Mouse (Mus musculus) gastrocnemius, adult 2 months (tissue): ENCODE measurements around the gene Urgcp. TPM values are rescaled to one million over a fixed set of nuclear protein-coding genes. Genes with fewer than 3 reads are reported as not detected.

Experiments
- DNase-seq: peaks from one replicate; pipeline ENCODE4 v3.0.0; 2022
- H3K27ac ChIP-seq: fragments of 200-600 bp; 2 replicates; pipeline ENCODE4 v1.8.1; 2022; ENCODE audit warnings: mild to moderate bottlenecking
- H3K4me3 ChIP-seq: fragments of 200-600 bp; 2 replicates; pipeline ENCODE4 v1.8.1; 2022; ENCODE audit warnings: mild to moderate bottlenecking, moderate library complexity
- CTCF ChIP-seq: fragments of 200-600 bp; IDR thresholded peaks from 2 replicates; pipeline ENCODE4 v1.8.1; 2022; ENCODE audit warnings: antibody characterized with exemption, mild to moderate bottlenecking, moderate library complexity
- intact Hi-C: fragments of 180-260 bp; cut with DNase I; formaldehyde crosslinking; loops from one replicate; pipeline ENCODE4 v1.15.1; 2025
- total RNA-seq, 2 experiments: library from RNA; stranded (reverse); gene quantifications; 2 replicates each; pipeline ENCODE4 v1.2.3; 2021

Gene Urgcp
- total RNA-seq, 2 experiments from 2014 or later = 42.2 to 48.9 TPM

DNA sequence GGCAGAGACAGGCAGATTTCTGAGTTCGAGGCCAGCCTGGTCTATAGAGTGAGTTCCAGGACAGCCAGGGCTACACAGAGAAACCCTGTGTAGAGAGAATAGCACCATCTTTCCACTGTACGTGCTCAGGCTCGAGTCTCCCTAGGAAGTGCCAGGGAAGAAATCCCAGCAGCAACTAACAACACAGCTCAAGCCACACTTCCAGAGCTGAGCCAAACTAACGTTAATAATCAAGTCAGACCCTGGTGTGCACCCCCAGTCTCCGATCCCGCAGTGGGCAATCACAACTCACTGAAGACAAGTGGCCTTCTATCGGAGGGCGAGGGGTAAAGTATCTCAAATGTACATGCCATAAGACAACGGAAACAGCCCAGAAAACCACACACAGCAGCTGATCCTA is 32.6 kb downstream of the Urgcp start:
- Histone ChIP-seq H3K27ac (peak overlapping the region; percentile 28; the same call in 1 of the 2 replicates), H3K4me3 (no peak overlapping the region)
- TF ChIP-seq CTCF = no peak
- intact Hi-C loops = loop anchor here (10.0 kb wide), 1 partner anchor 155 kb away; no protein-coding TSS in a partner anchor
- DNase-seq = no peak

DNA sequence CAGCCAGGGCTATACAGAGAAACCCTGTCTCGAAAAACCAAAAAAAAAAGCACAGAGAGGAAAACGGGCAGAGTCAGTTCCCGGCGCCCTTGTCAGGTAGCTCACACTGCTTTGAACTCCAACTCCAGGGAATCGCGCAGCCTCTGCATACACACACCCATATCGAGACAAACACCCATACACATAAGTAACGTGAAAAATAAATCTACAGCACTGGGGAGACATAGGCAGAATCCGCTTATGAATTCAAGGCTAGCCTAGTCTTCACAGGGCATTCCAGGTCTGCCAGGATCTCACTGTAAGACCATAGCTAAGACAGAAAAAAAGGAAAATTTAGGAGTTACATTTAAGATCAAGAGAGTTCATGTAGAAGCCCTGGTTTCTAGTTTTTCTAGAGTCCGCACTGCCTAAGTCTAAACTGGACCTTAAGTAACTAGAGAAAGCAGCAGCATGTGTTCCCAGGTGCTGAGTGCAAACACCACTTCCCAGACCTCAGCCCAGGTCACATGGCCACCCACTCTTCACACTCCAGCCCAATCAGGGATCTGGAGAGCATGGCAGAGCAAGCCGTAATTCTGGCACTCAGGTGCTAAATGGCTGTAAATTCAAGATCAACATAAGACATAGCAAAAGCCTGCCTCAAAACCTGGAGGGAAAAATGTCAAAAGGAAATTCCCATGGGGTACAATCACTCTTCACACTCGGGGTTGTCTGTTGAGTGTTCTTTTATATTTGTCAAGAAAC is 43.4 kb downstream of the Urgcp start:
- intact Hi-C loops = no loop called here
- no peak overlapping the region for H3K27ac ChIP-seq
- TF ChIP-seq CTCF = no peak
- no peak for DNase-seq
- H3K4me3 ChIP-seq = no peak overlapping the region

DNA sequence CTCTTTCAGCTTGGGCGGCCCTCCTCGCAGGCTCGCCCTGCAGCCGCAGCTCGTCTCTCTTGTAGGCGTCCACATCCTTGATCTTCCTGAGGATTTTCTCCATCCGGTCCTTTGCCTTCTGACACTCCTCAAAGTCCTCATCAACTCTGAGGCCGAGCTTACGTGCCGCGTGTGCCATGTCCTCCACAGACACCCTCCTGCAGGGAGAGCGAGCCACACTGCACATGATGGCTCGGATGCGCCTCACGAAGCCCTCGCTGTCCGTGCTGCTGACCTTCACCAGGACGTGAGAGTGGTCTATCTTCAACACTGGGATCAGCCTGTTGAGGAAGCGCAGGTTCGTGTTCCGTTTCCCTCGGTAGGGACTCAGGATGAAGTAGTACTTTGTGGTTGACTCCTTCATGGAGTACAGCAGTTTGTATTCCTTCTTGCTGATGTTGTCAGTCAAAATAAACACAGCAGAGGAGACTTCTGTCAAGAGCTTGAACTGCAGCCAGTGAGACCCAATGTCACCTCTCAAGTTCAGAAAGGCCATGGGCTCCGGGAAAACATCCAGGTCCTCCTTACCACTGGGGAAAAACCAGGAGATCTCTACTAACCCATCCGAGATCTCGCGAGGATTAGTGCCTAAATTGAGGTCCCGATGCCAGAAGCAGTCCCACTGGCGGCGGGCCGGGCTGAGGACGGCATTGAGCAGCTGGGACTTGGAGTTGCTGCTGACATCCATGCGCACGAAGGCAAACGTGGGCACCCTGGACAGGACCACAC is 45.1 kb downstream of the Urgcp start:
- intact Hi-C loops = no loop called here
- Histone ChIP-seq H3K27ac (peak overlapping the region; percentile 46; the same call in 1 of the 2 replicates), H3K4me3 (no peak overlapping the region)
- DNase-seq = peak; percentile 36
- no peak for TF ChIP-seq CTCF

DNA sequence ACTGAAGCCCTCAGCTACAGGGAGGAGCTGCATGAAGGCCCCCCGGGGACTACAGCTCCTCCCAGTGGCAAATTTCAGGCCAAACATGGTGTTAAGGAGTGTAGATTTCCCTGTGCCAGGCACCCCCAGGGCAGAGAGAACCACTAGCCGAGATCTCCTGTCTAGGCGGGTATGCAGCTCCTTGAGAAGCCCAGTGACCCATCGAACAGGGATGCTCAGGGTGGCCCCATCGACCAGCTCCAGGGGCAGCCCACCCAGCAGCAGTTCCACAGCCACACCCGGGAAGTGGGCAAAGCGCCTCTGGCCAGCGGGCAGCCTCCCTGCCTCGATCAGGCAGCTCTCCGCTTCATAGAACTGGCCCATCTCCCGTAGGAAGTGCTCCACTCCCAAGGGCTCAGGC is 45.9 kb downstream of the Urgcp start:
- Histone ChIP-seq H3K27ac (peak overlapping the region; percentile 46; the same call in 1 of the 2 replicates), H3K4me3 (no peak overlapping the region)
- peak; percentile 26 for DNase-seq
- TF ChIP-seq CTCF = no peak
- intact Hi-C loops = no loop called here

DNA sequence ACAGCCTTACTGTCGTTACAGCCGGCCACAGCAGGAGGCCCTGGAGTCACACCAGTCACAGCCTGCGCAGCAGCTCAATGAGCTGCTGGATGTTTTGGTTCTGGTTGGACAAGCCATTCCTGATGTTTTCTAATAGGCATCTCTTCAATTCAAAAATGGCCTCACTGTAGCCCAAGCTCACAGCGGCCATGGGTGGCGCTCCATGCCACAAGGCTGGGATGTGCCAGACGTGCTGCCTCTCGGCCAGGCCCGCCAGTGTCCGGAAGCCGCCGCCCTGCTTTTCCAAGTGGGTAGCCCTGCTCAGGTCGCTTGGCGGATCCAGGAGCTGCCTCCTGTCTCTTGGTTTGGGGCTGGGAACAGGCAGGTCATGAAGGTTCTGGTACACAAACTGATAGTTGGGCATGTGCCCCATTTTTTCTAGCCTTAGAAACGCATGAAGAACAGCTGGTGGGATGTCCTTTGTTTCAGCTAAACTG is 46.5 kb downstream of the Urgcp start, which contains the start of gene Mrps24:
TSS of gene Mrps24 (minus strand) at position 51 of the 476 bp plus-strand sequence.
- Histone ChIP-seq H3K4me3 (no peak within 1 kb of the TSS), H3K27ac (peak within 1 kb of the TSS; percentile 46; the same call in 1 of the 2 replicates)
- no peak for TF ChIP-seq CTCF
- peak; percentile 43 for DNase-seq
- intact Hi-C loops = no loop called here

DNA sequence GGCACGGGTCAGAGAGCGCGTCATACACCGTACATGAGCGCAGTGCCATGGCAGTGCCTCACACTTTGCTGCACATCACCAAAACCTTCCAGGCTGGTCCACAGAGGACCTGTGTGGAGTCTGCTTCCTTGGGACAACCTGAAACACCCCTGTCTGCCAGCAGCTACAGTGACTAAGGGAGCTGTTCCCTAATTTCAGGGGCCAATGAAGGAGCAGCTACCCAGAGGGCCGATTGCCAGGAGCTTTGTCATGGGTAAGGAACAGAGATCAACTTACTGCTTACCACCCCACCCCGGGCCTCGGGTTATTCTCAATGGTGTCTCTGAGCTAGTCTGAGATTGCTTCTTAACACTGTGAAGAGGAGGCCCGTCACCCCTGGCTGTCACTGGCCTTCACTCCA is 47.0 kb downstream of the Urgcp start:
- peak; percentile 41 for DNase-seq
- Histone ChIP-seq H3K27ac (no peak overlapping the region), H3K4me3 (no peak overlapping the region)
- no peak for TF ChIP-seq CTCF
- intact Hi-C loops = no loop called here

DNA sequence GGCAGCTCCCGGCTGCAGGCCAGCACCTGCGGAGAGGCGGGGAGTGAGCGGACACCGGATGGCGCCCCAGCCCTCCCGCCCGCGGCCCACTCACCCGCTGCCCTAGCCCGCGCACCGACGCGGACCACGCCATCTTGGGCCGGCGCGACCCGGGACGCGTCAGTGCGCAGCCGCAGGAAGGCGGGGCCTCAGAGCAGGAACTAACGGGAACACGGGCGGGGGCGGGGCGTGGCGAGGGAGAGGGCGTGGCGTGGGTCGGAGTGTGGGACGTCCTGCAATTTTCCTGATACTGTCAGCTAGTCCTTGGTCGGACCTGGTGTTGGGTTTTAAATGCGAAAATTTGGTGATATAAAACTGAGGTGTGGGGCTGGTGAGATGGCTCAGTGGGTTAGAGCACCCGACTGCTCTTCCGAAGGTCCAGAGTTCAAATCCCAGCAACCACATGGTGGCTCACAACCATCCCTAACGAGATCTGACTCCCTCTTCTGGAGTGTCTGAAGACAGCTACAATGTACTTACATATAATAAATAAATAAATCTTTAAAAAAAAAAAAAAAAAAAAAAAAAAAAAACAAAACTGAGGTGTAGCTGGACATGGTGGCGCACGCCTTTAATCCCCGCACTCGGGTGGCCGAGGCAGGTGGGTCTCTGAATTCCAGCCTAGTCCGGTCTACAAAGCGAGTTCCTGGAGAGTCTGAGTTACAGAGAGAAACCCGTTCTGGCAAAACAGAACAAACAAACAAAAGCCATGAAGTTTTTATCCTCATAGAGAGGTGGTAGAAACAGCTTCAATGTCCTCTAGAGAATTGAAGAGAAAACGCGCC is 54.4 kb downstream of the Urgcp start:
- intact Hi-C loops = loop anchor here (5.0 to 10.0 kb wide), 3 partner anchors 35 to 423 kb away; partner anchors contain the start of gene Dbnl
- peak overlapping the region; percentile 88 for H3K27ac ChIP-seq
- peak; percentile 97 for DNase-seq
- no peak for TF ChIP-seq CTCF
- H3K4me3 ChIP-seq = peak overlapping the region; percentile 99

DNA sequence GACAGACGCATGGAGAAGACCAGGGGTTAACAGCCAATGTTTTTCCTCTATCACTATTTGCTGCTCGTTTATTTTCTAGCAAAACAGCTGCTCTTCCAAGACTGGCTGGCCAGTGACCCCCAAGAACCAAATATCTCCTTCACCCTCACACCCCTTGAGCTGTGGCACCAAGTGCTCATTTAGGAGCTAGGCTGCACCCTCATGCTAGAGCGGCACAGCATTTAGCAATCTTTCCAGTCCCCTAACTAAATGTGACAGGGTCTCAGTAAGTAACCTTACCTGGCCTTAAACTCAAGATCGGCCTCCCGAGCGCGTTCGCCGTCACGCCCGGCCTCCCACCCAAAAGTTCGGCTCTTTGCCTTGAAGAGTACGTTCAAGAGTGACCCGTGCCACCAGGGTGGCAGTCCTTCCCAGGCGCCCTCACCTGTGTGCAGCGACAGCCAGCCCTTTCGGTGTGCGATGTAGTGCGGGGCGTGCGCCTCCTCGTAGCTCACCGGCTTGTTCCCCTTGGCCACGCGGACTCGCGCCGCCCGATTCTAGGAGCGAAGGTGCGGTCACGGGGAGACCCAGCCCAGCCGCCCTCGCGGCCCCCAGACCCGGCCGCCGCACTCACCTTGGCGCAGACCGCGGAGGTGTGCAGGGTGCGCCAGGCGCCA is 55.2 kb downstream of the Urgcp start:
- intact Hi-C loops = loop anchor here (5.0 to 10.0 kb wide), 3 partner anchors 35 to 422 kb away; partner anchors contain the start of gene Dbnl
- no peak for TF ChIP-seq CTCF
- H3K4me3 ChIP-seq = peak overlapping the region; percentile 99

DNA sequence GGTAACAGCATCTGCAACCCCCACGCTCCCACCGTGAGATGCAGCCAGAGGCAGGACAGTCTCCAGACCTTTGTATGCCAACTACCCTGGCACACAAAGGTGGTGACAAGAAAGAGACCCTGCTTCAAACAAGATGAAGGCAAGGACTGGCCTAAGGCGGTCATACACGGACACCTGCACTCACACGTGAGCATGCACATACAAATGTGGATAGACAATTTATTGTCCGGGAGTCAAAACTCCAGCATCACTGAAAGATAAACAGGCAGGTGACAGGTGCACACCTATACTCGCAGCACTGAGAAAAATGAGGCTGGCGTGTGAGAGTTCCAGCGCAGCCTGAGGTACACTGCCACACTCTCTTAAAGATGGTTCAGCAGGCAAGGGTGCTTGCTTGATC is 56.2 kb downstream of the Urgcp start:
- no peak for DNase-seq
- Histone ChIP-seq H3K4me3 (no peak overlapping the region), H3K27ac (no peak overlapping the region)
- TF ChIP-seq CTCF = no peak
- intact Hi-C loops = loop anchor here (5.0 to 10.0 kb wide), 3 partner anchors 36 to 421 kb away; partner anchors contain the start of gene Dbnl

More for the DNA sequence above, 55.2 kb downstream of the Urgcp start:
- no peak for DNase-seq
- H3K27ac ChIP-seq = peak overlapping the region; percentile 88

DNA sequence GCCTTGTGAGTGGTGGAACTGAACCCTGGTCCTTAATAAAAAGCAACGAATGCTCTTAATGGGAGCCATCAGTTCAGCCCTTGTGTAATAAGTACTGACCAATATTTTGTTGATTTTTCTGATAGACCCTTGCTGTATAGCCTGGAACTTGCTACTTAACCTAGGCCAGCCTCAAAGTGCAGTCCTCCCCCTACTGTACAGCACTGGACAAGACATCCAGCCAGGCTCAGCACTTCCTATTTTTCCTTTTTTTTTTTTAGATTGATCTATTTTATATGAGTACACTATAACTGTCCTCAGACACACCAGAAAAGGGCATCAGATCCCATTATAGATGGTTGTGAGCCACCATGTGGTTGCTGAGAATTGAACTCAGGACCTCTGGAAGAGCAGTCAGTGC is 58.8 kb downstream of the Urgcp start:
- no peak overlapping the region for H3K4me3 ChIP-seq
- DNase-seq = no peak
- TF ChIP-seq CTCF = no peak
- intact Hi-C loops = loop anchor here (10.0 kb wide), 1 partner anchor 419 kb away; no protein-coding TSS in a partner anchor
- H3K27ac ChIP-seq = no peak overlapping the region

DNA sequence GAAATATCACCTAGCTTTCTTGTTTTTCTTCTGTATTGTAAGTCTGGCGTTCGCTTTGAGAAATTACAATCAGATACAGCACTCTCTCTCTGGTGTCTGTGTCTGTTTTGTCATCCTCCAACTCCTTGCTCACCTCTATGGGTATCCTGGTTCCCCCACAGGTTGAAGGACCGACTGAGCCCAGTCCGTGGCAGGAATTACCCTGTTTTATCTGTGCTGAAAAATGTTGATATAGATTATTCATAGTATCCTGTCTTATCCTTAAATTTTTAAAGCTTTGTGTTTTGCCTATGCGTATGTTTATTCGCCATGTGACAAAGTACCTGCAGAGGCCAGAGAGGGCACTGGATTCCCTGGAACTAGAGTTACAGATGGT is 59.2 kb downstream of the Urgcp start:
- no peak overlapping the region for H3K4me3 ChIP-seq
- no peak for DNase-seq
- intact Hi-C loops = loop anchor here (10.0 kb wide), 1 partner anchor 418 kb away; no protein-coding TSS in a partner anchor
- no peak for TF ChIP-seq CTCF
- no peak overlapping the region for H3K27ac ChIP-seq
